Mouse (Mus musculus) myocyte (in vitro differentiated cells): ENCODE results near the gene Ppp1r11. TPM values are rescaled to one million over a fixed set of nuclear protein-coding genes. Genes with fewer than 3 reads are reported as not detected.

Source experiments
- H3K27me3 ChIP-seq: one replicate; pipeline ENCODE4 v1.6.1; 2011; ENCODE audit not compliant: control insufficient read depth, insufficient read depth, insufficient read length
- H3K36me3 ChIP-seq: one replicate; pipeline ENCODE4 v1.6.1; 2011; ENCODE audit not compliant: control insufficient read depth, insufficient read depth
- H3K4me2 ChIP-seq: one replicate; pipeline ENCODE4 v1.6.1; 2011; ENCODE audit warnings: low read depth, control low read depth
- H3K4me3 ChIP-seq: one replicate; pipeline ENCODE4 v1.5.1; 2011; ENCODE audit warnings: mild to moderate bottlenecking, control low read depth, moderate library complexity
- H3K79me2 ChIP-seq: one replicate; pipeline ENCODE4 v1.6.1; 2011; ENCODE audit not compliant: control insufficient read depth, insufficient read depth
- H3ac ChIP-seq: one replicate; pipeline ENCODE4 v1.6.1; 2011; ENCODE audit not compliant: control insufficient read depth, insufficient read length
- CEBPB ChIP-seq: IDR thresholded peaks from 2 replicates; pipeline ENCODE4 v1.6.1; 2011; ENCODE audit warnings: mild to moderate bottlenecking, moderate library complexity; ENCODE audit not compliant: poor library complexity, insufficient read depth, severe bottlenecking
- E2F4 ChIP-seq: IDR thresholded peaks from one replicate; pipeline ENCODE4 v1.6.1; 2011; ENCODE audit warnings: mild to moderate bottlenecking, control low read depth, moderate library complexity; ENCODE audit not compliant: insufficient read depth
- MAX ChIP-seq: IDR thresholded peaks from one replicate; pipeline ENCODE4 v1.6.1; 2011; ENCODE audit warnings: low read depth, mild to moderate bottlenecking, control low read depth
- MYOD1 ChIP-seq, 3 experiments: IDR thresholded peaks; one replicate each; pipeline ENCODE4 v1.6.1; 2011; ENCODE audit warnings: control low read depth in 2 of 3, low read depth in 2 of 3, mild to moderate bottlenecking in 2 of 3, moderate library complexity in 1 of 3; ENCODE audit not compliant: insufficient read length in 2 of 3, control insufficient read depth in 1 of 3
- MYOG ChIP-seq, 3 experiments: IDR thresholded peaks; one replicate each; pipeline ENCODE4 v1.6.1; 2011; ENCODE audit warnings: control low read depth in 2 of 3, low read depth in 2 of 3, mild to moderate bottlenecking in 2 of 3; ENCODE audit not compliant: insufficient read length in 2 of 3, control insufficient read depth in 1 of 3, insufficient read depth in 1 of 3
- POLR2A ChIP-seq: IDR thresholded peaks from one replicate; pipeline ENCODE4 v1.6.1; 2011; ENCODE audit warnings: low read depth, mild to moderate bottlenecking, control low read depth, moderate library complexity; ENCODE audit not compliant: insufficient read length
- POLR2AphosphoS2 ChIP-seq: IDR thresholded peaks from one replicate; pipeline ENCODE4 v1.6.1; 2011; ENCODE audit warnings: low read depth, control low read depth; ENCODE audit not compliant: insufficient read length
- REST ChIP-seq: IDR thresholded peaks from one replicate; pipeline ENCODE4 v1.6.1; 2011; ENCODE audit warnings: mild to moderate bottlenecking, control low read depth, moderate library complexity; ENCODE audit not compliant: insufficient read depth, insufficient read length
- SRF ChIP-seq: IDR thresholded peaks from one replicate; pipeline ENCODE4 v1.6.1; 2011; ENCODE audit warnings: low read depth; ENCODE audit not compliant: control insufficient read depth, insufficient read length
- TCF12 ChIP-seq: IDR thresholded peaks from one replicate; pipeline ENCODE4 v1.6.1; 2011; ENCODE audit warnings: mild to moderate bottlenecking, control low read depth; ENCODE audit not compliant: poor library complexity, insufficient read depth, severe bottlenecking
- TCF3 ChIP-seq: IDR thresholded peaks from one replicate; pipeline ENCODE4 v1.6.1; 2011; ENCODE audit warnings: low read depth, control low read depth; ENCODE audit not compliant: insufficient read length
- USF1 ChIP-seq: IDR thresholded peaks from one replicate; pipeline ENCODE4 v1.6.1; 2011; ENCODE audit warnings: low read depth, mild to moderate bottlenecking, control low read depth, moderate library complexity
- polyA plus RNA-seq: library from polyadenylated mRNA; unstranded; fragments of >200 nt; fragmentation: generic; extraction: Trizol; gene quantifications from one replicate; pipeline ENCODE4 v1.2.1, GENCODE M21; 2012; ENCODE audit warnings: missing spikeins

The Ppp1r11 gene
- polyA plus RNA-seq, 1 experiment, result 153 TPM

DNA sequence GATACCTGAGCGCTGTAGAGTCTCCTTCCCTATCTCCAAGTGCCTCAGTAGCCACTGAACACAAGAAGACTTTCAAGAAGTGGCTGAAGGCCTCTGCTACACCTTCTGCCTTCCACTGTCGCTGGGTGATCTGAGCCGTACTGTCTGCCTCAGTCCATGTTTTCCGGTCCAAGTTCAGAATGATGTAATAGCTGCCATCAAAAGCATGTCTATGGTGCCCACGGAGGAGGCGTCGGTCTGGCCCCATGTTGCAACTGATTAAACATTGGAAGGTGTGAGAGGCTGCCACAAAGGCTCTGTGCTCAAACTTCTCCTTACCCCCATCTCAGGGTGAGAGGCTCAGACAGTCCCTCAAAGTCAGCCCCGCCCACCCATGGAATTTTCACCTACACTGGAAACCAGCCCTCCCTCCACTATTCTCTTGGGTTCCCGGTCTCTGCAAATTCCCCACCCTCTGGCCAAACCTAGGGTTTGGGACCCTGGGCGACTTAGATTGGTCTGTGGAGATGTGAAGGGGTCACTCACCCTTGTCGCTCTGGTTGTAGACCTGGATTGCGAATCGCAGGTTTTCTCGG is 18.9 kb upstream of the Ppp1r11 start:
- H3K4me2 ChIP-seq, result no peak overlapping the region
- no peak overlapping the region for H3K4me3 ChIP-seq
- TF ChIP-seq MYOG (IDR thresholded peaks at IDR 0.05; ENCODE audit: control insufficient read depth in 1 of 3, insufficient read depth in 1 of 3, insufficient read length in 2 of 3, low read depth in 2 of 3), result no peak
- no peak for TF ChIP-seq MYOD1 (IDR thresholded peaks at IDR 0.05; ENCODE audit: control insufficient read depth in 1 of 3, insufficient read length in 2 of 3, low read depth in 2 of 3)
- no peak for TF ChIP-seq REST
- TF ChIP-seq CEBPB, result no peak
- no peak for TF ChIP-seq TCF3
- TF ChIP-seq POLR2A, result no peak
- TF ChIP-seq TCF12, result no peak
- no peak for TF ChIP-seq MAX
- TF ChIP-seq POLR2AphosphoS2, result no peak
- TF ChIP-seq SRF, result no peak
- no peak for TF ChIP-seq E2F4
- no peak for TF ChIP-seq USF1
- no peak overlapping the region for H3ac ChIP-seq
- H3K27me3 ChIP-seq, result no peaks in the 10 kb centered on the region
- H3K36me3 ChIP-seq, result no peaks in the 10 kb centered on the region
- H3K79me2 ChIP-seq, result no peaks in the 10 kb centered on the region

DNA sequence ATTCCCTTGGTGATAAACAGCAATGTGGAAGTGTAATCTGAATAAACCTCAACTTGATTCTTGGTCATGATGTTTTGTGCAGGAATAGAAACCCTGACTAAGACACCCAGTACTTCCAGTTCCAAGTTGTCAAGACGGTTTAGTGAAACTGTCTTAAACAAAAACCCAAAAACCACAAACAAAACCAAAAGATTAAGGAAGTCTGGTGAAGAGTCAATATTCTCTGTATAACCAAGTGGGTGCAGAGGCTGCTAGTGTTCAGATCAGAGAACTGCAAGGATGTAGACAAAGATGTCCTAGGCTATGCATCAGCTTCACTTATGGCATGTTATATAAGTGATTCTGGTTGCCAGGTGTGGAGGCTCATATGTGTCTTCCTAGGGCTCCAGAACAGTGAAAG is 15.3 kb upstream of the Ppp1r11 start:
- no peaks in the 10 kb centered on the region for H3K27me3 ChIP-seq
- H3K4me2 ChIP-seq, result no peak overlapping the region
- no peaks in the 10 kb centered on the region for H3K79me2 ChIP-seq
- no peak overlapping the region for H3ac ChIP-seq
- no peak for TF ChIP-seq E2F4
- TF ChIP-seq MAX, result no peak
- no peak for TF ChIP-seq MYOG (IDR thresholded peaks at IDR 0.05; ENCODE audit: control insufficient read depth in 1 of 3, insufficient read depth in 1 of 3, insufficient read length in 2 of 3, low read depth in 2 of 3)
- TF ChIP-seq CEBPB, result no peak
- TF ChIP-seq POLR2AphosphoS2, result no peak
- no peak for TF ChIP-seq REST
- TF ChIP-seq TCF12, result no peak
- TF ChIP-seq SRF, result no peak
- TF ChIP-seq MYOD1 (IDR thresholded peaks at IDR 0.05; ENCODE audit: control insufficient read depth in 1 of 3, insufficient read length in 2 of 3, low read depth in 2 of 3), result no peak
- no peak for TF ChIP-seq USF1
- TF ChIP-seq TCF3, result no peak
- TF ChIP-seq POLR2A, result no peak
- no peaks in the 10 kb centered on the region for H3K36me3 ChIP-seq
- no peak overlapping the region for H3K4me3 ChIP-seq

DNA sequence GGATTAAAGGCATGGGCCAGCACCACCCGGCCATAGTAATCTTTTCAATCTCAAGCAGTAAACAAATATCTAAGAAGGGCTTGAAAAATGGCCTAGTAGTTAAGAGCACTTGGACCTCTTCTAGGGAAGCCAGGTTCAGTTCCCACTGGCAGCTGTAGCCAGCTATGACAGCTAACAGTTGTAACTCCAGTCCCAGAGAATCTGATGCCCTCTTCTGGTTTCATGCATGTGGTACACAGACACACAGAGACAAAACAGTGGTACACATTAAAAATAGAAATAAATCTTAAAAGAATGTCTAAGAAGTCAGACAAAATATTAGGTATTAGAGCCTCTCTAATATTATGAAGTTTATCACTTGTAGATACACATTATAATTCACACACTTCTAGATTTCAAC is 9.6 kb upstream of the Ppp1r11 start:
- H3ac ChIP-seq, result no peak overlapping the region
- peaks cover 8% of the 10 kb centered on the region for H3K36me3 ChIP-seq
- H3K4me3 ChIP-seq, result no peak overlapping the region
- no peak overlapping the region for H3K4me2 ChIP-seq
- no peak for TF ChIP-seq SRF
- TF ChIP-seq TCF3, result no peak
- no peak for TF ChIP-seq POLR2AphosphoS2
- TF ChIP-seq MAX, result no peak
- no peak for TF ChIP-seq E2F4
- TF ChIP-seq USF1, result no peak
- no peak for TF ChIP-seq MYOD1 (IDR thresholded peaks at IDR 0.05; ENCODE audit: control insufficient read depth in 1 of 3, insufficient read length in 2 of 3, low read depth in 2 of 3)
- TF ChIP-seq MYOG (IDR thresholded peaks at IDR 0.05; ENCODE audit: control insufficient read depth in 1 of 3, insufficient read depth in 1 of 3, insufficient read length in 2 of 3, low read depth in 2 of 3), result no peak
- no peak for TF ChIP-seq CEBPB
- no peak for TF ChIP-seq REST
- TF ChIP-seq TCF12, result no peak
- no peak for TF ChIP-seq POLR2A
- peaks cover 21% of the 10 kb centered on the region for H3K79me2 ChIP-seq
- H3K27me3 ChIP-seq, result no peaks in the 10 kb centered on the region

GRCm38 (mm10) chr17:36958884-36959283 is 7.3 kb upstream of the Ppp1r11 start:
- peak overlapping the region; percentile 8 for H3ac ChIP-seq
- TF ChIP-seq REST (no peak), MYOD1 (IDR thresholded peaks at IDR 0.05; ENCODE audit: control insufficient read depth in 1 of 3, insufficient read length in 2 of 3, low read depth in 2 of 3) (no peak), E2F4 (no peak), CEBPB (no peak), POLR2A (no peak), TCF3 (no peak), POLR2AphosphoS2 (no peak), USF1 (no peak), TCF12 (no peak), SRF (no peak), MYOG (IDR thresholded peaks at IDR 0.05; ENCODE audit: control insufficient read depth in 1 of 3, insufficient read depth in 1 of 3, insufficient read length in 2 of 3, low read depth in 2 of 3) (no peak), MAX (no peak)
- H3K4me3 ChIP-seq, result peak overlapping the region; percentile 93
- peaks cover 21% of the 10 kb centered on the region for H3K79me2 ChIP-seq
- peaks cover 13% of the 10 kb centered on the region for H3K36me3 ChIP-seq
- no peaks in the 10 kb centered on the region for H3K27me3 ChIP-seq
- peak overlapping the region; percentile 81 for H3K4me2 ChIP-seq
